Mouse (Mus musculus): ENCODE measurements around the gene Trim56. TPM values are rescaled to one million over a fixed set of nuclear protein-coding genes. Genes with fewer than 3 reads are reported as not detected.

The Trim56 gene
- polyA plus RNA-seq, 1 experiment from 2014 or later = 7.8 TPM

- WGBS = 50% methylated on average over 6 of the region's 6 CpGs
- Histone ChIP-seq H3K4me3 (replicated peaks) (no peak overlapping the region), H3K9ac (no peak overlapping the region)
Measured at GRCm38 (mm10) chr5:137091560-137091959, 24.4 kb downstream of the Trim56 start.

GRCm38 (mm10) chr5:137090870-137091269 lies 25.1 kb downstream of the Trim56 start:
- H3K4me3 ChIP-seq (replicated peaks) = no peak overlapping the region
- WGBS = 67% methylated on average over 10 of the region's 10 CpGs
- H3K4me1 ChIP-seq = 0 out of 2 replicates have a peak, but pooled peaks cover 7% of the 10 kb centered on the region
- no peak overlapping the region for H3K27ac ChIP-seq (replicated peaks)
- ATAC-seq (ENCODE audit: insufficient number of reproducible peaks, low FRiP score, low TSS enrichment, low read depth) = no peak
- H3K27me3 ChIP-seq = no peaks in the 10 kb centered on the region
- no peaks in the 10 kb centered on the region for H3K9me3 ChIP-seq (replicated peaks)
- no peak overlapping the region for H3K4me2 ChIP-seq (replicated peaks)
- H3K9ac ChIP-seq = no peak overlapping the region
- H3K36me3 ChIP-seq = no peaks in the 10 kb centered on the region

More at GRCm38 (mm10) chr5:137091560-137091959, 24.4 kb downstream of the Trim56 start:
- Histone ChIP-seq H3K27me3 (no peaks in the 10 kb centered on the region), H3K27ac (replicated peaks) (0 out of 2 replicates have a peak overlapping the region, but pooled peaks have one; percentile 17), H3K4me2 (replicated peaks) (no peak overlapping the region), H3K36me3 (no peaks in the 10 kb centered on the region), H3K9me3 (replicated peaks) (no peaks in the 10 kb centered on the region), H3K4me1 (0 out of 2 replicates have a peak, but pooled peaks cover 7% of the 10 kb centered on the region)
- no peak for ATAC-seq (ENCODE audit: insufficient number of reproducible peaks, low FRiP score, low TSS enrichment, low read depth)

GRCm38 (mm10) chr5:137087410-137087809 lies 28.6 kb downstream of the Trim56 start:
- 86% methylated on average over 8 of the region's 8 CpGs for WGBS
- 0 out of 2 replicates have a peak, but pooled peaks cover 7% of the 10 kb centered on the region for H3K4me1 ChIP-seq
- ATAC-seq (ENCODE audit: insufficient number of reproducible peaks, low FRiP score, low TSS enrichment, low read depth) = no peak
- H3K36me3 ChIP-seq = no peaks in the 10 kb centered on the region
- no peaks in the 10 kb centered on the region for H3K27me3 ChIP-seq
- no peak overlapping the region for H3K4me3 ChIP-seq (replicated peaks)
- H3K27ac ChIP-seq (replicated peaks) = no peak overlapping the region
- no peaks in the 10 kb centered on the region for H3K9me3 ChIP-seq (replicated peaks)
- no peak overlapping the region for H3K4me2 ChIP-seq (replicated peaks)
- no peak overlapping the region for H3K9ac ChIP-seq

GRCm38 (mm10) chr5:137085731-137086130 lies 30.3 kb downstream of the Trim56 start:
- Histone ChIP-seq H3K36me3 (no peaks in the 10 kb centered on the region), H3K4me2 (replicated peaks) (no peak overlapping the region), H3K27me3 (no peaks in the 10 kb centered on the region), H3K4me3 (replicated peaks) (no peak overlapping the region), H3K4me1 (no peaks in the 10 kb centered on the region), H3K27ac (replicated peaks) (no peak overlapping the region), H3K9me3 (replicated peaks) (no peaks in the 10 kb centered on the region), H3K9ac (no peak overlapping the region)
- ATAC-seq (ENCODE audit: insufficient number of reproducible peaks, low FRiP score, low TSS enrichment, low read depth) = no peak
- WGBS = 74% methylated on average over 3 of the region's 3 CpGs

GRCm38 (mm10) chr5:137085021-137085420 lies 31.0 kb downstream of the Trim56 start:
- no peak overlapping the region for H3K9ac ChIP-seq
- no peaks in the 10 kb centered on the region for H3K9me3 ChIP-seq (replicated peaks)
- H3K36me3 ChIP-seq = no peaks in the 10 kb centered on the region
- no peak overlapping the region for H3K4me3 ChIP-seq (replicated peaks)
- no peak overlapping the region for H3K27ac ChIP-seq (replicated peaks)
- H3K27me3 ChIP-seq = no peaks in the 10 kb centered on the region
- ATAC-seq (ENCODE audit: insufficient number of reproducible peaks, low FRiP score, low TSS enrichment, low read depth) = no peak
- WGBS = 80% methylated on average over 6 of the region's 6 CpGs
- H3K4me2 ChIP-seq (replicated peaks) = no peak overlapping the region
- H3K4me1 ChIP-seq = no peaks in the 10 kb centered on the region; the same call in 1 of the 2 replicates

GRCm38 (mm10) chr5:137083051-137083450 lies 33.0 kb downstream of the Trim56 start:
- Histone ChIP-seq H3K27me3 (no peaks in the 10 kb centered on the region), H3K27ac (replicated peaks) (no peak overlapping the region), H3K4me3 (replicated peaks) (no peak overlapping the region), H3K4me2 (replicated peaks) (no peak overlapping the region), H3K9me3 (replicated peaks) (no peaks in the 10 kb centered on the region), H3K36me3 (no peaks in the 10 kb centered on the region), H3K4me1 (peaks cover 7% of the 10 kb centered on the region), H3K9ac (no peak overlapping the region)
- no peak for ATAC-seq (ENCODE audit: insufficient number of reproducible peaks, low FRiP score, low TSS enrichment, low read depth)
- WGBS = 77% methylated on average over 4 of the region's 4 CpGs

- Histone ChIP-seq H3K9ac (no peak overlapping the region), H3K9me3 (replicated peaks) (no peaks in the 10 kb centered on the region), H3K4me2 (replicated peaks) (no peak overlapping the region), H3K27ac (replicated peaks) (no peak overlapping the region), H3K4me1 (peaks cover 11% of the 10 kb centered on the region), H3K36me3 (no peaks in the 10 kb centered on the region), H3K4me3 (replicated peaks) (no peak overlapping the region), H3K27me3 (no peaks in the 10 kb centered on the region)
- ATAC-seq (ENCODE audit: insufficient number of reproducible peaks, low FRiP score, low TSS enrichment, low read depth) = no peak
- WGBS = 47% methylated on average over 5 of the region's 5 CpGs
Measured at GRCm38 (mm10) chr5:137079849-137080248, 36.2 kb downstream of the Trim56 start.

- WGBS = 27% methylated on average over 6 of the region's 6 CpGs
- Histone ChIP-seq H3K27me3 (no peaks in the 10 kb centered on the region), H3K4me2 (replicated peaks) (no peak overlapping the region), H3K9me3 (replicated peaks) (no peaks in the 10 kb centered on the region), H3K4me1 (peaks cover 17% of the 10 kb centered on the region), H3K4me3 (replicated peaks) (no peak overlapping the region), H3K36me3 (no peaks in the 10 kb centered on the region), H3K9ac (no peak overlapping the region), H3K27ac (replicated peaks) (no peak overlapping the region)
- ATAC-seq (ENCODE audit: insufficient number of reproducible peaks, low FRiP score, low TSS enrichment, low read depth) = no peak
Measured at GRCm38 (mm10) chr5:137078616-137079015, 37.4 kb downstream of the Trim56 start.

- no peaks in the 10 kb centered on the region for H3K36me3 ChIP-seq
- no peak overlapping the region for H3K27ac ChIP-seq (replicated peaks)
- no peak overlapping the region for H3K4me3 ChIP-seq (replicated peaks)
- H3K4me2 ChIP-seq (replicated peaks) = no peak overlapping the region
- H3K27me3 ChIP-seq = no peaks in the 10 kb centered on the region
- 77% methylated on average over 14 of the region's 14 CpGs for WGBS
- no peak for ATAC-seq (ENCODE audit: insufficient number of reproducible peaks, low FRiP score, low TSS enrichment, low read depth)
- H3K4me1 ChIP-seq = peaks cover 17% of the 10 kb centered on the region
- H3K9me3 ChIP-seq (replicated peaks) = no peaks in the 10 kb centered on the region
- no peak overlapping the region for H3K9ac ChIP-seq
Measured at GRCm38 (mm10) chr5:137078041-137078440, 38.0 kb downstream of the Trim56 start.

GRCm38 (mm10) chr5:137077187-137077586 lies 38.8 kb downstream of the Trim56 start:
- H3K4me1 ChIP-seq = peaks cover 25% of the 10 kb centered on the region
- H3K4me2 ChIP-seq (replicated peaks) = no peak overlapping the region
- WGBS = 81% methylated on average over 7 of the region's 7 CpGs
- H3K27ac ChIP-seq (replicated peaks) = no peak overlapping the region
- no peak for ATAC-seq (ENCODE audit: insufficient number of reproducible peaks, low FRiP score, low TSS enrichment, low read depth)
- H3K9ac ChIP-seq = no peak overlapping the region
- H3K9me3 ChIP-seq (replicated peaks) = no peaks in the 10 kb centered on the region
- no peaks in the 10 kb centered on the region for H3K36me3 ChIP-seq
- no peak overlapping the region for H3K4me3 ChIP-seq (replicated peaks)
- H3K27me3 ChIP-seq = no peaks in the 10 kb centered on the region

- no peak overlapping the region for H3K4me3 ChIP-seq (replicated peaks)
- ATAC-seq (ENCODE audit: insufficient number of reproducible peaks, low FRiP score, low TSS enrichment, low read depth) = no peak
- H3K36me3 ChIP-seq = no peaks in the 10 kb centered on the region
- 36% methylated on average over 12 of the region's 12 CpGs for WGBS
- H3K4me1 ChIP-seq = peaks cover 33% of the 10 kb centered on the region
- no peak overlapping the region for H3K4me2 ChIP-seq (replicated peaks)
- H3K27me3 ChIP-seq = no peaks in the 10 kb centered on the region
- H3K9me3 ChIP-seq (replicated peaks) = no peaks in the 10 kb centered on the region
- peak overlapping the region; percentile 51 for H3K27ac ChIP-seq (replicated peaks)
- no peak overlapping the region for H3K9ac ChIP-seq
Measured at GRCm38 (mm10) chr5:137076191-137076930, 39.6 kb downstream of the Trim56 start.

GRCm38 (mm10) chr5:137075726-137076125 lies 40.3 kb downstream of the Trim56 start:
- 75% methylated on average over 6 of the region's 6 CpGs for WGBS
- no peak overlapping the region for H3K4me2 ChIP-seq (replicated peaks)
- no peak for ATAC-seq (ENCODE audit: insufficient number of reproducible peaks, low FRiP score, low TSS enrichment, low read depth)
- H3K36me3 ChIP-seq = no peaks in the 10 kb centered on the region
- H3K9ac ChIP-seq = no peak overlapping the region
- H3K27me3 ChIP-seq = no peaks in the 10 kb centered on the region
- peaks cover 33% of the 10 kb centered on the region for H3K4me1 ChIP-seq
- H3K4me3 ChIP-seq (replicated peaks) = no peak overlapping the region
- no peaks in the 10 kb centered on the region for H3K9me3 ChIP-seq (replicated peaks)
- 0 out of 2 replicates have a peak overlapping the region, but pooled peaks have one; percentile 51 for H3K27ac ChIP-seq (replicated peaks)
